Mouse (Mus musculus) hindbrain, embryonic 12.5 days (tissue): ENCODE results near the gene Crtam. TPM values are rescaled to one million over a fixed set of nuclear protein-coding genes. Genes with fewer than 3 reads are reported as not detected.

Experiments
- ATAC-seq: fragments of 200-750 bp; cut with Nextera tagmentation; 2 replicates; pipeline ENCODE4 v1.8.0; 2017; ENCODE audit warnings: moderate TSS enrichment; ENCODE audit not compliant: low FRiP score
- H3K27ac ChIP-seq: fragments of 300-500 bp; sonication (generic); 2 replicates; pipeline ENCODE4 v1.5.1; 2016; ENCODE audit warnings: mild to moderate bottlenecking
- H3K27me3 ChIP-seq: fragments of 300-500 bp; sonication (generic); 2 replicates; pipeline ENCODE4 v1.6.1; 2016; ENCODE audit warnings: mild to moderate bottlenecking
- H3K36me3 ChIP-seq: fragments of 300-500 bp; sonication (generic); 2 replicates; pipeline ENCODE4 v1.6.1; 2016; ENCODE audit warnings: mild to moderate bottlenecking
- H3K4me1 ChIP-seq: fragments of 300-500 bp; sonication (generic); 2 replicates; pipeline ENCODE4 v1.6.1; 2016
- H3K4me2 ChIP-seq: fragments of 300-500 bp; sonication (generic); replicated peaks from 2 replicates; pipeline ENCODE4 v1.6.1; 2016; ENCODE audit warnings: mild to moderate bottlenecking
- H3K4me3 ChIP-seq: fragments of 300-500 bp; sonication (generic); 2 replicates; pipeline ENCODE4 v1.5.1; 2016; ENCODE audit warnings: mild to moderate bottlenecking
- H3K9ac ChIP-seq: fragments of 300-500 bp; sonication (generic); 2 replicates; pipeline ENCODE4 v1.6.1; 2016; ENCODE audit warnings: mild to moderate bottlenecking, moderate library complexity
- H3K9me3 ChIP-seq: fragments of 300-500 bp; sonication (generic); replicated peaks from 2 replicates; pipeline ENCODE4 v1.6.1; 2016; ENCODE audit warnings: mild to moderate bottlenecking
- WGBS: fragments of 180-500 bp; shearing (Covaris S2); methylation state at CpG from one replicate; pipeline ENCODE4 v1.1.7; 2016; 5-methylcytosine and 5-hydroxymethylcytosine counted together
- polyA plus RNA-seq: library from polyadenylated mRNA; unstranded; fragments of >200 nt; fragmentation: Nextera tagmentation; extraction: Ambion mirVana; gene quantifications from 2 replicates; pipeline ENCODE4 v1.2.1, GENCODE M21; 2016

Crtam gene
- polyA plus RNA-seq, 1 experiment from 2014 or later, result 0.30 TPM

DNA sequence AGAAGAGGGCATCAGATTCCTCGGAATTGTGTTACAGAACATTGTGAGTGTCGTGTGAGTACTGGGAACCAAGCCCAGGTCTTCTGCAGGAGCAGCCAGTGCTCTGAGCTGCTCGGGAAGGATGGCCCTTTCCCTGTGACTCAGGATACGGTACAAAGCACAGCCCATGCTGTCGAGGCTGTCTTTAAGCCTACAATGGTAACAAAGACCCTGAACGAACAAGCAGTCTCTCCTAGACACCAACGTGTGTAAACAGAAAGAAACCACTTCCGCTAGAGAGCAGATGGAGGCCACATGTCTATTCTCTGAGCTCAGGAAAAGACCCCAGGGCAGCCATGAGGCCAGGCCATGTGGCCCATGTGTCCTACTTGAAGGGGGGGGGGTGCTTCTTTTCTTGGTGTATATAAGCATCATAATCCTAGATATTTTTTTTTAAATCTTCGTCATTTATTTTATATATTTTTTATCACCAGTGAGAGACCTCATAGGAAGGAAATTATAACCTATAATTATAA, 33.8 kb upstream of the Crtam start:
- 59% methylated on average over 9 of the region's 9 CpGs for WGBS
- no peak overlapping the region for H3K27ac ChIP-seq
- H3K36me3 ChIP-seq, result no peaks in the 10 kb centered on the region
- no peak overlapping the region for H3K4me2 ChIP-seq
- H3K27me3 ChIP-seq, result no peaks in the 10 kb centered on the region
- H3K4me3 ChIP-seq, result no peak overlapping the region
- no peak overlapping the region for H3K9ac ChIP-seq
- H3K9me3 ChIP-seq, result no peaks in the 10 kb centered on the region
- peaks cover 14% of the 10 kb centered on the region for H3K4me1 ChIP-seq
- no peak for ATAC-seq

- peaks cover 14% of the 10 kb centered on the region for H3K4me1 ChIP-seq
- ATAC-seq, result peak; percentile 55
- 38% methylated on average over 18 of the region's 18 CpGs for WGBS
- H3K4me2 ChIP-seq, result 0 out of 2 replicates have a peak overlapping the region, but pooled peaks have one; percentile 22
- H3K27me3 ChIP-seq, result no peaks in the 10 kb centered on the region
- H3K4me3 ChIP-seq, result no peak overlapping the region
- peak overlapping the region; percentile 71 for H3K27ac ChIP-seq
- 0 out of 2 replicates have a peak, but pooled peaks cover 4% of the 10 kb centered on the region for H3K36me3 ChIP-seq
- H3K9me3 ChIP-seq, result no peaks in the 10 kb centered on the region
- H3K9ac ChIP-seq, result 0 out of 2 replicates have a peak overlapping the region, but pooled peaks have one; percentile 18
Observed at GRCm38 (mm10) chr9:41031590-41032489, 27.4 kb upstream of the Crtam start.

GRCm38 (mm10) chr9:41029827-41030226, 25.4 kb upstream of the Crtam start:
- Histone ChIP-seq H3K9me3 (no peaks in the 10 kb centered on the region), H3K4me2 (no peak overlapping the region), H3K9ac (no peak overlapping the region), H3K36me3 (peaks cover 4% of the 10 kb centered on the region; the same call in 1 of the 2 replicates), H3K4me3 (no peak overlapping the region), H3K27me3 (no peaks in the 10 kb centered on the region), H3K27ac (no peak overlapping the region), H3K4me1 (peaks cover 14% of the 10 kb centered on the region)
- no peak for ATAC-seq
- WGBS, result 85% methylated on average over 6 of the region's 6 CpGs

GRCm38 (mm10) chr9:41028470-41028869, 24.0 kb upstream of the Crtam start:
- WGBS, result 43% methylated on average over 5 of the region's 5 CpGs
- no peaks in the 10 kb centered on the region for H3K27me3 ChIP-seq
- H3K4me3 ChIP-seq, result no peak overlapping the region
- H3K4me1 ChIP-seq, result 0 out of 2 replicates have a peak, but pooled peaks cover 3% of the 10 kb centered on the region
- no peak overlapping the region for H3K27ac ChIP-seq
- H3K36me3 ChIP-seq, result peaks cover 4% of the 10 kb centered on the region; the same call in 1 of the 2 replicates
- H3K9me3 ChIP-seq, result no peaks in the 10 kb centered on the region
- ATAC-seq, result no peak
- no peak overlapping the region for H3K4me2 ChIP-seq
- H3K9ac ChIP-seq, result no peak overlapping the region

DNA sequence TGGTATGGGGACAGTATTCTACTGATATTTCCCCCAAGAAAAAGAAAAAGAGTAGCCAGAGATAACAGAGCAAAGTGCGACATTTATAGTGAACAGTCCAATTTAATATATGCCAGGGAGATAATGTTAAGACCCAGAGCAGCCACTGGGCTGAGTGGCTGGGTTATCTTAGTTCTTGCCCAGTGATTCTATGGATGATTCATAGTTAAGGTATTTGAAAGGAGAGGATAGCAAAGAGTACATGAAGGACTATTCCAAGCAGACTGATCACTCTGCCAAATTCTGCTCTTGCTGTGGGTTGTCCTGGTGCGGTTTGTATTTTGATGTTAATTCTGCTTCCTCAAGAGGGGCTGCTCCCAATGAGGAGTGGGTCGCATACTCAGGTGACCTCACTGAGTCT, 17.3 kb upstream of the Crtam start:
- no peak overlapping the region for H3K9ac ChIP-seq
- no peak for ATAC-seq
- H3K4me3 ChIP-seq, result no peak overlapping the region
- H3K9me3 ChIP-seq, result no peaks in the 10 kb centered on the region
- H3K27me3 ChIP-seq, result no peaks in the 10 kb centered on the region
- no peak overlapping the region for H3K27ac ChIP-seq
- H3K4me2 ChIP-seq, result no peak overlapping the region
- no peaks in the 10 kb centered on the region; the same call in 1 of the 2 replicates for H3K36me3 ChIP-seq
- no peaks in the 10 kb centered on the region for H3K4me1 ChIP-seq
- 71% methylated on average over 3 of the region's 3 CpGs for WGBS

GRCm38 (mm10) chr9:41020486-41020885, 16.1 kb upstream of the Crtam start:
- Histone ChIP-seq H3K4me1 (no peaks in the 10 kb centered on the region), H3K36me3 (no peaks in the 10 kb centered on the region; the same call in 1 of the 2 replicates), H3K27ac (no peak overlapping the region), H3K27me3 (no peaks in the 10 kb centered on the region), H3K4me2 (no peak overlapping the region), H3K9ac (no peak overlapping the region), H3K4me3 (no peak overlapping the region), H3K9me3 (no peaks in the 10 kb centered on the region)
- ATAC-seq, result no peak
- WGBS, result 95% methylated on average over 3 of the region's 3 CpGs

- Histone ChIP-seq H3K9me3 (no peaks in the 10 kb centered on the region), H3K4me2 (no peak overlapping the region), H3K27me3 (no peaks in the 10 kb centered on the region), H3K4me3 (no peak overlapping the region), H3K36me3 (no peaks in the 10 kb centered on the region), H3K9ac (no peak overlapping the region), H3K4me1 (peaks cover 34% of the 10 kb centered on the region), H3K27ac (peak overlapping the region; percentile 62)
- WGBS, result 24% methylated on average over 4 of the region's 4 CpGs
- ATAC-seq, result no peak
Observed at GRCm38 (mm10) chr9:41014512-41014911, 10.1 kb upstream of the Crtam start.

DNA sequence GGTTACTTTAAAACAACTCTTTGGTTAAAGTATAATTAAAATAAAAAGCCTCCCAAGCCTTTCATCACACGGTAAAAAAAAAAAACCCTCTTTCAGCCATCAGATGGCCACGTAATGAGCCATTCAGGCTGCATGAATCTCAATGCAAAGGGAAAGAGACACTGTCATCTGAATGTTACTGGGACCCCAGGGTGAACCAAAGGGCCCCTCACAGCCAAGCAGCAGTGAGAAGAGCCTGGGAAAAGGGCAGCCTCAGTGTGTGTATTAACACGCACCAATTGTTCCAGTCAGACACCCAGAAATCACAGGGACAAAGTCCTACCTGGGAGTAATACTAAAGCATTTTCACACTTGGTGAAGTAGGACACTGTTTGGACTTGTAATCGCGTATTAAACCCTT, 8.0 kb upstream of the Crtam start:
- WGBS, result 51% methylated on average over 5 of the region's 5 CpGs
- Histone ChIP-seq H3K4me2 (no peak overlapping the region), H3K9ac (no peak overlapping the region), H3K27me3 (no peaks in the 10 kb centered on the region), H3K27ac (peak overlapping the region; percentile 86), H3K9me3 (no peaks in the 10 kb centered on the region), H3K36me3 (no peaks in the 10 kb centered on the region), H3K4me3 (no peak overlapping the region), H3K4me1 (peaks cover 34% of the 10 kb centered on the region)
- peak; percentile 69 for ATAC-seq

- Histone ChIP-seq H3K27me3 (no peaks in the 10 kb centered on the region), H3K4me1 (peaks cover 34% of the 10 kb centered on the region), H3K4me3 (no peak overlapping the region), H3K9me3 (no peaks in the 10 kb centered on the region), H3K9ac (no peak overlapping the region), H3K27ac (peak overlapping the region; percentile 86), H3K36me3 (no peaks in the 10 kb centered on the region), H3K4me2 (peak overlapping the region; percentile 6; the same call in 1 of the 2 replicates)
- ATAC-seq, result peak; percentile 90
- WGBS, result 34% methylated on average over 13 of the region's 13 CpGs
Observed at GRCm38 (mm10) chr9:41011512-41012436, 7.3 kb upstream of the Crtam start.

DNA sequence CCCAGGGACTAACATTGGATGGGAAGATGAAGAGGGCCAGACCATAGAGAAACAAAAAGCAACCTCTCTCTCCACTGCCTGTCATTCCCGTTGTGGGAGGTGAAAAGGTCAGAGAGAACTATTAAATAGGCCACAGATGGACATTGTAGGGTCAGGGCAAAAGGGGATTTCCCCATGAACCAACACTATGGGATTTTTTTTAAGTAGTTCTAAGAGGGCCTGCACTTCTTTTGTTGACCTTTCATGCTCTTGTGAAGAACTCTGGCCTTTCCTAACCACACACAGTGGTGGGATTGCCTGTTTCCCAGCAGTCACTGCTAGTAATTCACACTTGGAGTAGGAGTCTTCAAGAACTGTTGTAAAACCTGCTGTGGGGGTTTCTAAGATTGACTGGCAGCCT, 3.4 kb upstream of the Crtam start:
- H3K4me3 ChIP-seq, result no peak overlapping the region
- no peak overlapping the region for H3K9ac ChIP-seq
- no peak overlapping the region for H3K4me2 ChIP-seq
- H3K27ac ChIP-seq, result no peak overlapping the region
- no peaks in the 10 kb centered on the region for H3K9me3 ChIP-seq
- no peak for ATAC-seq
- no peaks in the 10 kb centered on the region for H3K27me3 ChIP-seq
- WGBS, result 8% methylated on average over 1 of the region's 1 CpGs
- H3K4me1 ChIP-seq, result peaks cover 19% of the 10 kb centered on the region
- H3K36me3 ChIP-seq, result no peaks in the 10 kb centered on the region

GRCm38 (mm10) chr9:40997116-40997779, 7.2 kb downstream of the Crtam start:
- Histone ChIP-seq H3K27me3 (no peaks in the 10 kb centered on the region), H3K9me3 (no peaks in the 10 kb centered on the region), H3K27ac (no peak overlapping the region), H3K4me3 (no peak overlapping the region), H3K4me1 (no peaks in the 10 kb centered on the region), H3K9ac (no peak overlapping the region), H3K36me3 (no peaks in the 10 kb centered on the region), H3K4me2 (no peak overlapping the region)
- 87% methylated on average over 7 of the region's 7 CpGs for WGBS
- no peak for ATAC-seq
